Mouse (Mus musculus) intestine, embryonic 15.5 days (tissue): Measurements from ENCODE around the gene Kir3dl2. TPM values are rescaled to one million over a fixed set of nuclear protein-coding genes. Genes with fewer than 3 reads are reported as not detected.
"Not testable (repeated sequence)": the region's sequence is repeated elsewhere in the genome, so short reads cannot be mapped to it uniquely, and the experiment has no call there.

Experiments
- ATAC-seq: fragments of 200-750 bp; cut with Nextera tagmentation; 2 replicates; pipeline ENCODE4 v1.8.0; 2017; ENCODE audit warnings: moderate TSS enrichment, moderate library complexity
- H3K27ac ChIP-seq: fragments of 300-500 bp; sonication (generic); 2 replicates; pipeline ENCODE4 v1.5.1; 2015; ENCODE audit warnings: mild to moderate bottlenecking, inconsistent platforms
- H3K27me3 ChIP-seq: fragments of 300-500 bp; sonication (generic); replicated peaks from 2 replicates; pipeline ENCODE4 v1.6.1; 2015; ENCODE audit warnings: inconsistent platforms
- H3K36me3 ChIP-seq: fragments of 300-500 bp; sonication (generic); 2 replicates; pipeline ENCODE4 v1.6.1; 2015; ENCODE audit warnings: inconsistent platforms
- H3K4me1 ChIP-seq: fragments of 300-500 bp; sonication (generic); replicated peaks from 2 replicates; pipeline ENCODE4 v1.6.1; 2015; ENCODE audit warnings: inconsistent platforms
- H3K4me2 ChIP-seq: fragments of 300-500 bp; sonication (generic); replicated peaks from 2 replicates; pipeline ENCODE4 v1.6.1; 2015; ENCODE audit warnings: mild to moderate bottlenecking, inconsistent platforms
- H3K4me3 ChIP-seq: fragments of 300-500 bp; sonication (generic); replicated peaks from 2 replicates; pipeline ENCODE4 v1.5.1; 2015; ENCODE audit warnings: inconsistent platforms
- H3K9ac ChIP-seq: fragments of 300-500 bp; sonication (generic); 2 replicates; pipeline ENCODE4 v1.6.1; 2015; ENCODE audit warnings: inconsistent platforms
- H3K9me3 ChIP-seq: fragments of 300-500 bp; sonication (generic); 2 replicates; pipeline ENCODE4 v1.6.1; 2016; ENCODE audit warnings: inconsistent platforms
- WGBS: fragments of 180-500 bp; shearing (Covaris S2); methylation state at CpG from one replicate; pipeline ENCODE4 v1.1.7; 2015; 5-methylcytosine and 5-hydroxymethylcytosine counted together
- polyA plus RNA-seq: library from polyadenylated mRNA; unstranded; fragments of >200 nt; fragmentation: Nextera tagmentation; extraction: Ambion mirVana; gene quantifications from 2 replicates; pipeline ENCODE4 v1.2.1, GENCODE M21; 2015

Kir3dl2 gene
- polyA plus RNA-seq: not detected in 2 replicates

DNA sequence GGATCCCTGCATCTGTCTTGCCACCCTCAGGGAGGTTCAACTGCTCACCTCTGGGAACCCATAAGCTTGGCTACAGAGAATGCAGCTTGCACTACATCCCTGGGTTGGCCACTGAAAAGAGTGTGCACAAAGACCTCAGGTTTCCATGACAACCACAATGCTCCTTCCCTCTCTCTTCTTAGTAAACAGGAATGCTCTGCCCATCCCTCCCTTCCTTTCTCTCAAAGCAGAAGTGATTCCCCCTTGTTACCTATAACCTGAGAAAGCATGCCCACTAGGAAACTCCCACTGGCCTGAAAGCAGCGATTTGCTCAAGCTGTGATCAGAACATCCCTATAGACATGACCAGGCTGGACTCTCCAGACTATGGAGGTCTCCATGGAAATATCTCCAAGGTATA is at the start of gene Kir3dl2:
Kir3dl2 (minus strand) TSS at position 101 of the 400 bp plus-strand sequence.
- H3K4me3 ChIP-seq, H3K4me2 ChIP-seq, H3K9me3 ChIP-seq, H3K27me3 ChIP-seq, H3K4me1 ChIP-seq, H3K27ac ChIP-seq, H3K9ac ChIP-seq, H3K36me3 ChIP-seq, ATAC-seq: not testable (repeated sequence)
- 47% methylated on average over 1 of the region's 1 CpGs for WGBS

- H3K4me2 ChIP-seq: no peak overlapping the region
- WGBS: 33% methylated on average over 2 of the region's 2 CpGs
- no peaks in the 10 kb centered on the region for H3K36me3 ChIP-seq
- ATAC-seq: no peak
- H3K27me3 ChIP-seq: no peaks in the 10 kb centered on the region
- H3K27ac ChIP-seq: no peak overlapping the region
- no peaks in the 10 kb centered on the region for H3K4me1 ChIP-seq
- H3K9me3 ChIP-seq: no peaks in the 10 kb centered on the region
- no peak overlapping the region for H3K4me3 ChIP-seq
- H3K9ac ChIP-seq: no peak overlapping the region
These were observed 47.0 kb upstream of the Kir3dl2 start for GRCm38 (mm10) chrX:136590897-136591257.

GRCm38 (mm10) chrX:136590199-136590896 is 46.5 kb upstream of the Kir3dl2 start, which contains the start of gene Tceal3:
Gene Tceal3 (plus strand): TSS chrX:136590842.
- H3K4me2 ChIP-seq: no peak within 1 kb of the TSS
- 60% methylated on average over 12 of the region's 12 CpGs for WGBS
- H3K27me3 ChIP-seq: no peaks in the 10 kb centered on the region
- H3K4me3 ChIP-seq: no peak within 1 kb of the TSS
- no peaks in the 10 kb centered on the region for H3K36me3 ChIP-seq
- no peaks in the 10 kb centered on the region for H3K9me3 ChIP-seq
- H3K9ac ChIP-seq: no peak within 1 kb of the TSS
- ATAC-seq: no peak
- H3K4me1 ChIP-seq: no peaks in the 10 kb centered on the region
- no peak within 1 kb of the TSS for H3K27ac ChIP-seq

- no peaks in the 10 kb centered on the region for H3K36me3 ChIP-seq
- no peaks in the 10 kb centered on the region for H3K4me1 ChIP-seq
- H3K9ac ChIP-seq: no peak overlapping the region
- no peak overlapping the region for H3K4me3 ChIP-seq
- H3K9me3 ChIP-seq: no peaks in the 10 kb centered on the region
- no peak overlapping the region for H3K4me2 ChIP-seq
- no peak overlapping the region for H3K27ac ChIP-seq
- ATAC-seq: no peak
- WGBS: 79% methylated on average over 1 of the region's 1 CpGs
- H3K27me3 ChIP-seq: no peaks in the 10 kb centered on the region
These were observed 40.8 kb upstream of the Kir3dl2 start for GRCm38 (mm10) chrX:136584617-136585016.

DNA sequence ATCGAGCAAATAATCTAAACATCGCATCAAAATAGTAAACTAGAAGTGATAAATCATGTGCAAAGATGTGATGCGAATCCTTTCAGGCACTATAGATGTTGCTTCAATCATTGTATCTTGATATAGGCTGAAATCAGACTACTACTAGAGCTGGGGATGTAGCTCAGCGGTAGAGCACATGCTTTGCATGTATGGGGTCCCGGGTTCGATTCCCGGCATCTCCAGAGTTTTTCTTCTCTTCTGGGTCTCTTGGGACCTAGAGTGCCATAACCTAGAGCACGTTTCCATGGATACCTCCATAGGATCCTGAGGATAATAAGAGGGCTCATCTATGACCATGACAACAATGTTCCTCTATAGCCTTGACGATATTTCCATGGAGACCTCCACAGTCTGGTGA is 25.2 kb upstream of the Kir3dl2 start:
- not testable (repeated sequence) for H3K27ac ChIP-seq, H3K4me2 ChIP-seq, H3K4me1 ChIP-seq, H3K9me3 ChIP-seq, H3K4me3 ChIP-seq, H3K27me3 ChIP-seq, H3K9ac ChIP-seq, ATAC-seq, H3K36me3 ChIP-seq
- WGBS: 89% methylated on average over 9 of the region's 9 CpGs

DNA sequence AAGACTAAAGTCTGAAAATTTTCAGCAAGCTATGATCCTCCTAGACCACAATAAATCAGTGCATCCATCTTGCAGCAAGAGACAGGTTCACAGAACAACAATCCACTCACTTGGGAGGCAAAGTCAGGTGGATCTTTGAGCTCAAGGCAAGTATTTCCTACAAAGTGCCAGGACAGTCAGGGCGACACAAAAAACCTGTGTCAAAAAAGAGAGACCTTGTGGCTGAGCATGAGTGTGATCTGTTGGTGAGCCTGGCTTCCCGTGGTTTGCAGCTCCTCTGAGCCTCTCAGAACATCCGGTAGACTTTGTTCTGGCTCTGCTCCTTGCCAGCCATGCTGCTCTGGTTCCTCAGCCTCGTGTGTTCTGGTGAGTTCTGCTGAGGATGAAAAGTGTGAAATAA is 26.2 kb downstream of the Kir3dl2 start, which contains the start of gene Kir3dl1:
Kir3dl1 (plus strand) TSS at position 301 of the 400 bp plus-strand sequence.
- H3K9me3 ChIP-seq, H3K27ac ChIP-seq, H3K4me3 ChIP-seq, H3K36me3 ChIP-seq, H3K27me3 ChIP-seq, H3K4me1 ChIP-seq, ATAC-seq, H3K9ac ChIP-seq, H3K4me2 ChIP-seq: not testable (repeated sequence)
- WGBS: 79% methylated on average over 4 of the region's 4 CpGs

Other genes with a start within 250 kb of the Kir3dl2 start
- not detected in 2 replicates for gene Kir3dl1, start 26.1 kb downstream of the Kir3dl2 start, polyA plus RNA-seq
- 6.4 and 7.4 TPM in 2 replicates for gene Tceal3, start 46.8 kb upstream of the Kir3dl2 start, polyA plus RNA-seq
- 6.0 and 7.8 TPM in 2 replicates for gene Tceal1, start 163.9 kb upstream of the Kir3dl2 start, polyA plus RNA-seq
- 439 and 480 TPM in 2 replicates for gene Morf4l2, start 199.6 kb upstream of the Kir3dl2 start, polyA plus RNA-seq
- not detected in 2 replicates for gene Glra4, start 236.1 kb upstream of the Kir3dl2 start, polyA plus RNA-seq